Mouse (Mus musculus) skeletal muscle tissue, adult 2 months (tissue): Measurements from ENCODE around the gene Ptbp2.
A peak's percentile ranks its signal among the peaks of the same experiment; 100 is the strongest.

Source experiments
- DNase-seq: peaks from one replicate; pipeline ENCODE4 v3.0.0-alpha.2; 2012; ENCODE audit warnings: low read depth, low spot score

The Ptbp2 gene

GRCm38 (mm10) chr3:119784366-119784765, at the start of gene Ptbp2:
Gene Ptbp2 (minus strand): TSS chr3:119784466.
- no peak for DNase-seq

- no peak for DNase-seq
Measured at GRCm38 (mm10) chr3:119814678-119815077, 30.4 kb upstream of the Ptbp2 start.

- DNase-seq = no peak
Measured at GRCm38 (mm10) chr3:119806123-119806522, 21.9 kb upstream of the Ptbp2 start.

GRCm38 (mm10) chr3:119794677-119795365, 10.6 kb upstream of the Ptbp2 start:
- DNase-seq = no peak

- peak; percentile 49 for DNase-seq
Measured at GRCm38 (mm10) chr3:119782946-119783701, 1.1 kb downstream of the Ptbp2 start.

GRCm38 (mm10) chr3:119782022-119782945, 2.0 kb downstream of the Ptbp2 start:
- no peak for DNase-seq

GRCm38 (mm10) chr3:119780876-119781275, 3.4 kb downstream of the Ptbp2 start:
- DNase-seq = no peak

GRCm38 (mm10) chr3:119779261-119779660, 5.0 kb downstream of the Ptbp2 start:
- no peak for DNase-seq

GRCm38 (mm10) chr3:119778431-119778830, 5.8 kb downstream of the Ptbp2 start:
- no peak for DNase-seq

- DNase-seq = no peak
Measured at GRCm38 (mm10) chr3:119776129-119776528, 8.1 kb downstream of the Ptbp2 start.

- no peak for DNase-seq
Measured at GRCm38 (mm10) chr3:119772789-119773188, 11.5 kb downstream of the Ptbp2 start.

- DNase-seq = no peak
Measured at GRCm38 (mm10) chr3:119763772-119764171, 20.5 kb downstream of the Ptbp2 start.

- no peak for DNase-seq
Measured at GRCm38 (mm10) chr3:119761732-119762131, 22.5 kb downstream of the Ptbp2 start.

GRCm38 (mm10) chr3:119753791-119754190, 30.5 kb downstream of the Ptbp2 start:
- no peak for DNase-seq

GRCm38 (mm10) chr3:119749551-119750249, 34.6 kb downstream of the Ptbp2 start:
- DNase-seq = no peak

GRCm38 (mm10) chr3:119749140-119749539, 35.1 kb downstream of the Ptbp2 start:
- DNase-seq = no peak

- no peak for DNase-seq
Measured at GRCm38 (mm10) chr3:119746656-119747055, 37.6 kb downstream of the Ptbp2 start.

GRCm38 (mm10) chr3:119745801-119746200, 38.5 kb downstream of the Ptbp2 start:
- no peak for DNase-seq

- DNase-seq = no peak
Measured at GRCm38 (mm10) chr3:119729863-119730262, 54.4 kb downstream of the Ptbp2 start.

- DNase-seq = no peak
Measured at GRCm38 (mm10) chr3:119712066-119712465, 72.2 kb downstream of the Ptbp2 start.

- DNase-seq = no peak
Measured at GRCm38 (mm10) chr3:119711503-119711902, 72.8 kb downstream of the Ptbp2 start.
